Mouse (Mus musculus) heart, postnatal 4 days (tissue): ENCODE measurements around the gene Ocrl. TPM values are rescaled to one million over a fixed set of nuclear protein-coding genes. Genes with fewer than 3 reads are reported as not detected.

ENCODE experiments used
- DNase-seq: peaks from one replicate; pipeline ENCODE4 v3.0.0; 2021
- total RNA-seq, 2 experiments: library from RNA; stranded (reverse); gene quantifications; 2 replicates each; pipeline ENCODE4 v1.2.3; 2021

Ocrl gene
- total RNA-seq, result 10 to 100 TPM; 15.5 to 17.6 TPM

GRCm38 (mm10) chrX:47912306-47912792, at the start of gene Ocrl:
Gene Ocrl, plus strand, starts transcription at chrX:47912387.
- DNase-seq, result peak; percentile 78

GRCm38 (mm10) chrX:47880052-47880451, 32.1 kb upstream of the Ocrl start:
- DNase-seq, result peak; percentile 75

- DNase-seq, result no peak
These were observed 29.4 kb upstream of the Ocrl start for GRCm38 (mm10) chrX:47882813-47883212.

GRCm38 (mm10) chrX:47887401-47887800, 24.8 kb upstream of the Ocrl start:
- no peak for DNase-seq

- DNase-seq, result no peak
These were observed 20.8 kb upstream of the Ocrl start for GRCm38 (mm10) chrX:47891243-47891906.

GRCm38 (mm10) chrX:47891907-47892430, 20.2 kb upstream of the Ocrl start:
- DNase-seq, result peak; percentile 13

- peak; percentile 17 for DNase-seq
These were observed 19.7 kb upstream of the Ocrl start, which contains the start of gene Smarca1 for GRCm38 (mm10) chrX:47892431-47893024. Gene Smarca1, minus strand, starts transcription at chrX:47892974.

GRCm38 (mm10) chrX:47912904-47913542, 836 bp downstream of the Ocrl start:
- DNase-seq, result no peak

- no peak for DNase-seq
These were observed 1.4 kb downstream of the Ocrl start for GRCm38 (mm10) chrX:47913543-47913938.

- DNase-seq, result no peak
These were observed 4.6 kb downstream of the Ocrl start for GRCm38 (mm10) chrX:47916831-47917230.

- DNase-seq, result no peak
These were observed 8.4 kb downstream of the Ocrl start for GRCm38 (mm10) chrX:47920541-47920940.

GRCm38 (mm10) chrX:47927981-47928380, 15.8 kb downstream of the Ocrl start:
- no peak for DNase-seq

GRCm38 (mm10) chrX:47930449-47930848, 18.3 kb downstream of the Ocrl start:
- DNase-seq, result no peak

GRCm38 (mm10) chrX:47934352-47934751, 22.2 kb downstream of the Ocrl start:
- DNase-seq, result no peak

- DNase-seq, result no peak
These were observed 24.7 kb downstream of the Ocrl start for GRCm38 (mm10) chrX:47936885-47937284.

GRCm38 (mm10) chrX:47937740-47938139, 25.6 kb downstream of the Ocrl start:
- DNase-seq, result peak; percentile 52

- no peak for DNase-seq
These were observed 37.5 kb downstream of the Ocrl start for GRCm38 (mm10) chrX:47949729-47950128.

GRCm38 (mm10) chrX:47962579-47962978, 50.4 kb downstream of the Ocrl start:
- no peak for DNase-seq

- DNase-seq, result no peak
These were observed 58.2 kb downstream of the Ocrl start for GRCm38 (mm10) chrX:47970371-47970770.

GRCm38 (mm10) chrX:47970864-47971263, 58.7 kb downstream of the Ocrl start:
- DNase-seq, result no peak

GRCm38 (mm10) chrX:47971366-47972128, 59.4 kb downstream of the Ocrl start:
- DNase-seq, result no peak

- peak; percentile 11 for DNase-seq
These were observed 64.4 kb downstream of the Ocrl start for GRCm38 (mm10) chrX:47976551-47976950.

- no peak for DNase-seq
These were observed 64.9 kb downstream of the Ocrl start for GRCm38 (mm10) chrX:47977078-47977477.
